Mouse (Mus musculus) cortical plate, adult 2 months (tissue): ENCODE results near the gene Txlna.

ENCODE experiments used
- CTCF ChIP-seq: fragments of 200-500 bp; IDR thresholded peaks from 2 replicates; pipeline ENCODE4 v1.5.1; 2011; ENCODE audit warnings: mild to moderate bottlenecking, control low read depth, low read length; ENCODE audit not compliant: insufficient read depth; ENCODE audit errors: extremely low read depth
- POLR2A ChIP-seq: fragments of 200-500 bp; IDR thresholded peaks from 2 replicates; pipeline ENCODE4 v1.6.1; 2011; ENCODE audit warnings: mild to moderate bottlenecking, low read length, control low read depth; ENCODE audit not compliant: insufficient read depth; ENCODE audit errors: extremely low read depth

DNA sequence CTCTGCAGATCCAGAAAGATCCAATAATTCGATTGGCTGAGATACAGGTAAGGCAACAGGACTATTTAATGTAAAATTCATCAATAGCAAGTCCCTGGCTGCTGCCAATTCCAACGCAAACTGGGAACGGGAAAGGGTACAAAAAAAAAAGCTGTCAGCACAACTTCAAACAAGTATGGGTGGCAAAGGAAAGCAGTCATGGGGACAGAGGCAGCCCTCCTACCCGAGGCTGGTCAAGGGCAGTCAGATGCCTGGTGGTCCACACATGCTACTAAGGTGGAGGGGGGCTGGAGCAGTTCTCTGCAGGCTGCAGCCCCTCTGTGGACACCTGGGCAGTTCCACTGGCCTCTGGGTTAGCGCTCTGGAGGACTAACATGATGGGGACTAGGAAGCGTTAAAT, 14.8 kb downstream of the Txlna start:
- TF ChIP-seq CTCF = no peak
- TF ChIP-seq POLR2A = no peak
